Mouse (Mus musculus) limb, embryonic 14.5 days (tissue): Measurements from ENCODE around the gene Saxo1. TPM values are rescaled to one million over a fixed set of nuclear protein-coding genes. Genes with fewer than 3 reads are reported as not detected.

Experiments used
- ATAC-seq: fragments of 200-750 bp; cut with Nextera tagmentation; 2 replicates; pipeline ENCODE4 v1.8.0; 2017; ENCODE audit warnings: low read depth, moderate number of reproducible peaks, moderate TSS enrichment; ENCODE audit not compliant: low FRiP score
- DNase-seq: peaks from one replicate; pipeline ENCODE4 v3.0.0-alpha.2; 2015; ENCODE audit warnings: low spot score
- H3K27ac ChIP-seq: fragments of 300-500 bp; sonication (generic); replicated peaks from 2 replicates; pipeline ENCODE4 v1.5.1; 2014; ENCODE audit warnings: low read depth, mild to moderate bottlenecking, low read length, moderate library complexity, mixed read lengths
- H3K27me3 ChIP-seq: fragments of 300-500 bp; sonication (generic); 2 replicates; pipeline ENCODE4 v1.6.1; 2014; ENCODE audit warnings: low read length, mixed read lengths; ENCODE audit not compliant: control insufficient read depth, insufficient read depth
- H3K36me3 ChIP-seq: fragments of 300-500 bp; sonication (generic); 2 replicates; pipeline ENCODE4 v1.6.1; 2014; ENCODE audit warnings: mild to moderate bottlenecking, low read length, moderate library complexity, mixed read lengths; ENCODE audit not compliant: control insufficient read depth, insufficient read depth
- H3K4me1 ChIP-seq: fragments of 300-500 bp; sonication (generic); 2 replicates; pipeline ENCODE4 v1.6.1; 2014; ENCODE audit warnings: antibody characterized with exemption, low read length, mixed read lengths; ENCODE audit not compliant: control insufficient read depth, insufficient read depth
- H3K4me2 ChIP-seq: fragments of 300-500 bp; sonication (generic); replicated peaks from 2 replicates; pipeline ENCODE4 v1.6.1; 2014; ENCODE audit warnings: low read depth, mild to moderate bottlenecking, low read length, moderate library complexity; ENCODE audit not compliant: severe bottlenecking
- H3K4me3 ChIP-seq: fragments of 300-500 bp; sonication (generic); replicated peaks from 2 replicates; pipeline ENCODE4 v1.5.1; 2014; ENCODE audit warnings: low read length
- H3K9ac ChIP-seq: fragments of 300-500 bp; sonication (generic); 2 replicates; pipeline ENCODE4 v1.6.1; 2014; ENCODE audit warnings: mild to moderate bottlenecking, low read depth, low read length, moderate library complexity; ENCODE audit not compliant: severe bottlenecking
- H3K9me3 ChIP-seq: fragments of 300-500 bp; sonication (generic); 2 replicates; pipeline ENCODE4 v1.6.1; 2016; ENCODE audit warnings: low read length; ENCODE audit not compliant: control insufficient read depth
- POLR2A ChIP-seq: fragments of 200-500 bp; IDR thresholded peaks from 2 replicates; pipeline ENCODE4 v1.8.0; 2012; ENCODE audit warnings: inconsistent platforms, mild to moderate bottlenecking, moderate library complexity, borderline replicate concordance; ENCODE audit not compliant: insufficient read depth, insufficient read length; ENCODE audit errors: extremely low read depth
- WGBS: fragments of 180-500 bp; shearing (Covaris S2); extraction: QIAGEN DNeasy Blood & Tissue Kit; methylation state at CpG from one replicate; pipeline ENCODE4 v1.1.7; 2014; 5-methylcytosine and 5-hydroxymethylcytosine counted together
- polyA plus RNA-seq, 2 experiments: library from polyadenylated mRNA; depleted of rRNA in 1 of 2; stranded (reverse) in 1 of 2; unstranded in 1 of 2; fragments of >200 nt; fragmentation: Nextera tagmentation in 1 of 2; extraction: Ambion mirVana in 1 of 2; gene quantifications; 2 replicates each; pipeline versions ENCODE4 v1.2.1 to v1.2.3; 2012 to 2014

The Saxo1 gene
- polyA plus RNA-seq, 2 experiments = 0.14 TPM; not detected in 1

GRCm38 (mm10) chr4:86541573-86541972 lies 16.6 kb downstream of the Saxo1 start:
- H3K27ac ChIP-seq = no peak overlapping the region
- WGBS = 56% methylated on average over 1 of the region's 1 CpGs
- H3K27me3 ChIP-seq = no peaks in the 10 kb centered on the region
- H3K4me1 ChIP-seq = peaks cover 18% of the 10 kb centered on the region
- no peak overlapping the region for H3K9ac ChIP-seq
- no peak for ATAC-seq
- TF ChIP-seq POLR2A = no peak
- DNase-seq = no peak
- peaks cover 4% of the 10 kb centered on the region; the same call in 1 of the 2 replicates for H3K9me3 ChIP-seq
- no peaks in the 10 kb centered on the region for H3K36me3 ChIP-seq
- no peak overlapping the region for H3K4me3 ChIP-seq
- H3K4me2 ChIP-seq = no peak overlapping the region

GRCm38 (mm10) chr4:86538936-86539335 lies 19.2 kb downstream of the Saxo1 start:
- WGBS = 90% methylated on average over 5 of the region's 5 CpGs
- no peak for TF ChIP-seq POLR2A
- H3K4me1 ChIP-seq = peaks cover 13% of the 10 kb centered on the region
- no peak overlapping the region for H3K4me3 ChIP-seq
- no peaks in the 10 kb centered on the region for H3K27me3 ChIP-seq
- ATAC-seq (no peak), DNase-seq (no peak)
- no peaks in the 10 kb centered on the region for H3K36me3 ChIP-seq
- no peak overlapping the region for H3K4me2 ChIP-seq
- H3K9me3 ChIP-seq = peaks cover 4% of the 10 kb centered on the region; the same call in 1 of the 2 replicates
- H3K9ac ChIP-seq = no peak overlapping the region
- H3K27ac ChIP-seq = no peak overlapping the region

- ATAC-seq (no peak), DNase-seq (no peak)
- H3K4me2 ChIP-seq = no peak overlapping the region
- H3K9me3 ChIP-seq = peaks cover 4% of the 10 kb centered on the region; the same call in 1 of the 2 replicates
- H3K27ac ChIP-seq = no peak overlapping the region
- no peak overlapping the region for H3K4me3 ChIP-seq
- H3K36me3 ChIP-seq = no peaks in the 10 kb centered on the region
- 49% methylated on average over 4 of the region's 4 CpGs for WGBS
- no peak for TF ChIP-seq POLR2A
- H3K4me1 ChIP-seq = peaks cover 12% of the 10 kb centered on the region
- no peak overlapping the region for H3K9ac ChIP-seq
- no peaks in the 10 kb centered on the region for H3K27me3 ChIP-seq
Observed at GRCm38 (mm10) chr4:86537972-86538371, 20.2 kb downstream of the Saxo1 start.

GRCm38 (mm10) chr4:86534091-86534481 lies 24.0 kb downstream of the Saxo1 start:
- Histone ChIP-seq H3K9me3 (peaks cover 4% of the 10 kb centered on the region; the same call in 1 of the 2 replicates), H3K4me1 (peaks cover 16% of the 10 kb centered on the region), H3K4me2 (no peak overlapping the region), H3K4me3 (no peak overlapping the region), H3K27ac (peak overlapping the region; percentile 68), H3K9ac (no peak overlapping the region), H3K36me3 (no peaks in the 10 kb centered on the region), H3K27me3 (no peaks in the 10 kb centered on the region)
- no peak for ATAC-seq
- TF ChIP-seq POLR2A = no peak
- peak; percentile 53 for DNase-seq
- 19% methylated on average over 5 of the region's 5 CpGs for WGBS

GRCm38 (mm10) chr4:86533406-86534090 lies 24.6 kb downstream of the Saxo1 start:
- H3K4me2 ChIP-seq = no peak overlapping the region
- H3K9me3 ChIP-seq = peaks cover 4% of the 10 kb centered on the region; the same call in 1 of the 2 replicates
- no peak for ATAC-seq
- no peak overlapping the region for H3K9ac ChIP-seq
- H3K36me3 ChIP-seq = no peaks in the 10 kb centered on the region
- no peak for TF ChIP-seq POLR2A
- H3K27ac ChIP-seq = peak overlapping the region; percentile 68
- WGBS = 30% methylated on average over 8 of the region's 8 CpGs
- peak; percentile 15 for DNase-seq
- H3K4me3 ChIP-seq = no peak overlapping the region
- peaks cover 16% of the 10 kb centered on the region for H3K4me1 ChIP-seq
- H3K27me3 ChIP-seq = no peaks in the 10 kb centered on the region
